Mouse (Mus musculus) embryonic fibroblast, embryonic 13.5 days (primary cell): ENCODE data around the gene 4930518I15Rik.

Experiments used
- CTCF ChIP-seq: IDR thresholded peaks from 2 replicates; pipeline ENCODE4 v1.5.1; 2011; ENCODE audit warnings: mild to moderate bottlenecking, control low read depth, low read length, moderate library complexity, borderline replicate concordance; ENCODE audit not compliant: insufficient read depth
- POLR2A ChIP-seq: IDR thresholded peaks from 2 replicates; pipeline ENCODE4 v1.6.1; 2011; ENCODE audit warnings: low read depth, mild to moderate bottlenecking, control low read depth, low read length, moderate library complexity

DNA sequence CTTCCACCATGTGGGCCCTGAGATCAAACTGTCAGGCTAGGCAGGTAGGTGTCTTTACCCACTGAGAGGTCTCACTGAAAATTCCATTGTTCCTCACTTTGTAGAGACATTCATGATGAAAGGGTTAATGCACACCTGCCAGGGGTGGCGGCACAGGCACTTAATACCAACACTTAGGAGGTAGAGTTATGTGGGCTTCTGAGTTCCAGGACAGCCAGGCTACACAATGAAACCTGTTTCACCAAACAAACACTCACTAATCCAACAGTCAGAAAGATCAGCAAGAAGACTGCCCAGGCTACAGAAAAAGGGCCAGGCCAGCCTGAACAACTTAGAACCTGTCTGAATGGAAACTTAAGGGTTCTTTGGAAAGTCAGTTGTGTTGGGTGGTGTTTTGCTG, 41.6 kb downstream of the 4930518I15Rik start:
- TF ChIP-seq POLR2A (no peak), CTCF (no peak)
